Mouse (Mus musculus): Measurements from ENCODE around the gene Plekha8.

DNA sequence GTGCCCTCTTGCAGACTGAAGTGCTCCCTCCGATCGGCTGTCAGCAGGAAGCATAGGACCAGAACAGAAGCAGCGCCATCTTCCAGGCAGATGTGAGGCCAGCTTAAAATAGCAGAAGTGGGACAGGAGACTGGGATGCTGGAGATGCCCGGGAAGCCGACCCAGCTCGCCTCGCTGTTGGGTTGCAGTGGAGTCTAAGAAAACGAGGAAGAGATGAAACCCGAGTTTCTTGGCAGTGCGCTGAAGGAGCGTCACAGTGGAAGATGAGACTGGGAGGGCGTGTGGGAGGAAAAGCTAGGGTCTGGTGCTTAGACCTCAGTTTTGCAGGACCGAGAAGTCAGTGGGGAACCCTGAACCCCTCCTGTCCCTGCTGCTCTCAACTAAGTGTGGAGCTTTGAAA, 95.9 kb downstream of the Plekha8 start:
- no peak for TF ChIP-seq CTCF (IDR thresholded peaks at IDR 0.05; ENCODE audit: low read depth)
- TF ChIP-seq EP300 (IDR thresholded peaks at IDR 0.05; ENCODE audit: low read depth), result no peak

Data from liver, embryonic 14.5 days (tissue).